Mouse (Mus musculus) ZHBTc4 (cell line): ENCODE measurements around the gene Wdr61.

ENCODE experiments used
- DNase-seq: peaks from one replicate; pipeline ENCODE4 v3.0.0-alpha.2; 2011; ENCODE audit warnings: low read depth, low spot score

The Wdr61 gene

GRCm38 (mm10) chr9:54733921-54734638 lies at the start of gene Wdr61:
TSS of gene Wdr61 (minus strand) at chr9:54734519.
- peak; percentile 99 for DNase-seq

GRCm38 (mm10) chr9:54784003-54784402 lies 49.7 kb upstream of the Wdr61 start:
- no peak for DNase-seq

GRCm38 (mm10) chr9:54782504-54782903 lies 48.2 kb upstream of the Wdr61 start:
- DNase-seq, result no peak

- DNase-seq, result no peak
Measured at GRCm38 (mm10) chr9:54779280-54779679, 45.0 kb upstream of the Wdr61 start.

- DNase-seq, result no peak
Measured at GRCm38 (mm10) chr9:54776451-54776982, 42.2 kb upstream of the Wdr61 start.

- DNase-seq, result no peak
Measured at GRCm38 (mm10) chr9:54770140-54770780, 35.9 kb upstream of the Wdr61 start.

- DNase-seq, result peak; percentile 77
Measured at GRCm38 (mm10) chr9:54765336-54766085, 31.2 kb upstream of the Wdr61 start.

- peak; percentile 79 for DNase-seq
Measured at GRCm38 (mm10) chr9:54764561-54765217, 30.4 kb upstream of the Wdr61 start, which contains the start of gene Crabp1. TSS of gene Crabp1 (plus strand) at chr9:54764748.

GRCm38 (mm10) chr9:54764091-54764490 lies 29.8 kb upstream of the Wdr61 start:
- peak; percentile 29 for DNase-seq

GRCm38 (mm10) chr9:54759592-54759991 lies 25.3 kb upstream of the Wdr61 start:
- no peak for DNase-seq

- DNase-seq, result no peak
Measured at GRCm38 (mm10) chr9:54752944-54753295, 18.6 kb upstream of the Wdr61 start.

- DNase-seq, result peak; percentile 18
Measured at GRCm38 (mm10) chr9:54752201-54752943, 18.1 kb upstream of the Wdr61 start.

- DNase-seq, result no peak
Measured at GRCm38 (mm10) chr9:54751684-54752083, 17.4 kb upstream of the Wdr61 start.

GRCm38 (mm10) chr9:54750215-54750981 lies 16.1 kb upstream of the Wdr61 start:
- DNase-seq, result no peak

- DNase-seq, result no peak
Measured at GRCm38 (mm10) chr9:54745740-54746370, 11.5 kb upstream of the Wdr61 start.

- no peak for DNase-seq
Measured at GRCm38 (mm10) chr9:54743891-54744290, 9.6 kb upstream of the Wdr61 start.

GRCm38 (mm10) chr9:54738376-54738775 lies 4.1 kb upstream of the Wdr61 start:
- DNase-seq, result peak; percentile 78

- DNase-seq, result peak; percentile 94
Measured at GRCm38 (mm10) chr9:54736284-54736701, 2.0 kb upstream of the Wdr61 start.

- no peak for DNase-seq
Measured at GRCm38 (mm10) chr9:54734639-54735252, 427 bp upstream of the Wdr61 start.
